Mouse (Mus musculus) heart, postnatal 0 days (tissue): ENCODE measurements around the gene Aspn.

Source experiments
- CTCF ChIP-seq: IDR thresholded peaks from 2 replicates; pipeline ENCODE4 v1.5.1; 2016; ENCODE audit warnings: antibody characterized with exemption, control low read depth, low read depth
- EP300 ChIP-seq: IDR thresholded peaks from 2 replicates; pipeline ENCODE4 v1.6.1; 2016; ENCODE audit warnings: antibody characterized with exemption, low read depth

DNA sequence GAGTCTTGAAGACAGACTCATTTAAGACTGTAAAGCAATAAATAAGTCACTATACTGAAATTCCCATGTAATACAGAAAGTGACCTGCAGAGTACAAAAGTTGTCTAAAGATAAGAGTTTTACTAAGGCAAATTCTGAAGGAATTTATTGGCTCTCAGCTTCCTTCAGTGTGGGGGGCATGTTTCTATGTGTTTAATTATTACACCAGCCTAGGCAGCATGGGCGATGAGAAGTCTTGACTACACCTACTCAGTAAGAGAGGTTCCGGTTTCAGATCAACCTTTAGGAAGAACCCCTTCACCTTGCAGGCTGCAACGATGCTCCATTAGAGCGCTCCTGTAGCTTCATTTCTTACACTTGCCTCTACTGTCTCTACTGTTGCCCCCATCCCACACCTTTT lies 13.6 kb upstream of the Aspn start:
- TF ChIP-seq CTCF (no peak), EP300 (no peak)
